Mouse (Mus musculus): ENCODE measurements at regions not wholly inside any gene's neighbourhood (a gene's known extent, or its start where the extent isn't known, plus 50 kb on each side); places are given as distances from the start of the nearest gene placed in this dataset.

DNA sequence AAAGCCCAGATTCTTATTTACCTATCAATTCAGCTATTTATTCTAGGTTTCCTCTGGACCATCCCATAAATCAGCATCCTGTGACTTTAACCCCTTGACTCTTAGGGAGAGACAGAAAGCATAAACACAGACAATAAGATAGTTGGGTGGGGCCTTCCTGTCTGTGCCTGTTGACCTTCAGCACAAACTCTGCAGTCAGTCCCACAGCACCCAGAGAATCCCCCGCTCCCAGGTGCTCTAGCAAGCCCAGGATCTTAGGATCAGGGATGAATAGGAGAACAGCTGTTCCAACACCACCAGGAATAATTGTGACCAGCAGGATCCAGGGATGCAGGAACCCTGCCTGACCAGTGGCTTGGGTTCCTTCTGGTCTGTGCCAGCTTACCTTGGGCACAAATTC is 107.8 kb downstream of the Basp1 start:
- no peak for DNase-seq

DNA sequence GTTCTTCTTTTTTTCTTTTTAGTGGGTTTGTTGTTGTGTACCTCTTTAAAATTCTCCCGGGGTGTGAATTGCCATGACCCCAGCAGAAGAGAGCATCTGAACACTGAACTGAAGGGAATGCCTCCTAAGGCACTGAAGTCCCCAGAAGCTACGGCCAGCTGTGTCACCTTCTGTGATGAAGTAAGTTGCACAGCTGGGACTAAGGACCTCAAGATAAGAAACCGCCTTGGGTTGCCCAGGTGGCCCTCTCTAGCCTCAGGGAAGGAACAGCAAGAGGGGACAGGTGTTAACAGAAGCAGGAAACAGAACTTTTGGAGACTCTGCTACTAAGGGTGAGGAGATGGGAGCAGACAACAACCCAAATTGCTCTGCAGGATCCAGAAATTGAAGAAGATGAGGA is 110.2 kb downstream of the Basp1 start:
- peak; percentile 44 for DNase-seq

DNA sequence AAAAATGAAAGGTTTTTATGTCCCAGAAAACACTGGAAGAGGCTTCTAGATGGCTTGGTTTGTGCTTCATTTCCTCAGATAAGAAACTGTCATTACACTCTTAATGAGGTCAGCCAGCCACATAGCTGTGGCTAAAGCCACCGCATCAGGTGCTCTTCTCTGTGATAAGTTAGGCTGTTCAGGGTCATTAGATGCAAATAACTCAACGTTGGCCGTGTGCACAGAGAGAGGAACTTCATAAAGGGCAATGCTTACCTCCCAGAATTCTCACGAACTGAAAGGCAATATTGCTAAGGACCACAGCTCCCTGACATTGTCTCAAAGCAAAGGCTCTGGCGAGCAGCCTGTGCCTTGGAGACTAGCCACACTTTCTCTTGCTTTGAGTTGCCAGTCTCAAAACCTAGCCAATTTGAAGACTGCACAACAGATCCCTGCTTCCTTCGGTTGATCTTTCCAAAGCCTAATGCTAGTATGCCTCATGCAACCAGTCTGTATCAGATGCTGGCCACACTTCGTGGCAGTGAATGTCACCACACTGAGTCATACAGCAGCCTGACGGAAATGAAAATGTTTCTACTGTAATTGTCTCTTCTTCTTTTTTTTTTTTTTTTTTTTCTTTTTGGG is 110.8 kb downstream of the Basp1 start:
- peak; percentile 20 for DNase-seq

DNA sequence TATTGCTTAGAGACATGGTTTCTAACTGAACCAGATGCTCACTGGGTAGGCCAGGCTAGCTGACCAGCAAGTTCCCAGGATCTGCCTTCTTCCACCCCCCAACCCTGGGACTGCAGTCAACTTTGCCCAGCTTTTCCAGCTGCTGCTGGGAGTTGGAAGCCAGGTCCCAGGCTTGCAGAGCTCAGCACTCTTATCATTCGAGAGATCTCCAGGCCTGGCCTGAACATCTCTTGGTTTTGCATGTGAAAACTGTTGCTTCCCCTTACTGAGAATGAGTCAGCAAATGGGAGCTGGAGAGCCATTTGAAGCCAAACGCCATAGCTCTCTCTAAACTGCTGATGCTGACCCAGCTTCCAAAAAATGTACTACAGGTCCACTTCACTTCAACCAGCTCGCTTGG is 111.8 kb downstream of the Basp1 start:
- no peak for DNase-seq

DNA sequence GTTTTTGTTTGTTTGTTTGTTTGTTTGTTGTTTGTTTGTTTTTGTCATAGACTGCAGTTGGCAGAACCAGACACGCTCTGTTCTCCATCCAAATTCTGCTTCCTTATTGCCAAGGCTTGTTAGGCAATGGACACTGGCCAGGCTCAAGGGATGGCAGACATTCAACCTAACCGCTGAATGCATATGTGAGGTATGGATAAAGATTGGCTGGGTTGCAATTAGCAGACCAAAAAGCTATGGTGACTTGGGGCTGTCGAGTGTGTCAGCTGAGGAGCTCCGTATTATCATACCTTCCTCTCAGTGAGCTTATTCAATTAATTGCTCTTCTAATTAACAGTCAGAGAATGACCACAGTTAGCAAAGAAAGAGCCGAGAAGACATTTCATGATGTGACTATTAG is 116.3 kb downstream of the Basp1 start:
- DNase-seq = no peak

DNA sequence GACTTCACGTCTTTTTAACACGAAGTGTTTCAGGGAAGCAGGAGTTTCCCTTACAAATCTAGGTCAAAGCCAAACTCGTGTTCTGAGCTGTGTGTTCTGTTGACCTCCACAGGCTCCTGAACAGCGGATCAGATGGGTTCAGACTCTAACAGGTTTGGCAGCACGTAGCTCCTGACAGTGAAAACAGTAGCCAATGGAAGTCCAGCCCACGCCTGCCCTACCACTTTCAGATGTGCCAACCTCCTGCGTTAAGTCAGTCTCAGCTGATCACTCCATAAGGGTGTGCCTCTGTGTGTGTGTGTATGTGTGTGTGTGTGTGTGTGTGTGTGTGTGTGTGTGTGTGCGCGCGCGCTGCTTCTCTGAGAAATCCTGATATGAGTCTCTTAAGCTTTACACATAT is 116.8 kb downstream of the Basp1 start:
- no peak for DNase-seq

DNA sequence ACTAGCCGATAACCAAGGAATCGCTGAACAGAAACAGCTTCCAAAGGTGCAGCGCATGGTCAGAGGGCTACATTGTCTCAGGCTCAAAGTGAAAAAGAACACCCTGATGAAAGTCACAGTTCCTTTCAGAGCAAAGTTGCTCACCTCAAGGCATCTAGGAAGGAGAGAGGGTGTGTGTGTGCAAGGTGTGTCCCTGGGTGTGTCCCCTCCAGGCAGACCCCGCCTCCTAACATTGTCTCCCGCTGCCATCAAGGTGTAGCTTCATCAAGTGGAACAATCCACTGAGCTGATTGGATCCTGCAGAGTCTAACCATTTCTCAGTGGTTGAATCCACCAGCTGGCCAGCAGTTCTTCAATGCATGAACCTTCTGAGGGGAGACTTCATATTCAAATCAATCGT is 117.8 kb downstream of the Basp1 start:
- DNase-seq = no peak

DNA sequence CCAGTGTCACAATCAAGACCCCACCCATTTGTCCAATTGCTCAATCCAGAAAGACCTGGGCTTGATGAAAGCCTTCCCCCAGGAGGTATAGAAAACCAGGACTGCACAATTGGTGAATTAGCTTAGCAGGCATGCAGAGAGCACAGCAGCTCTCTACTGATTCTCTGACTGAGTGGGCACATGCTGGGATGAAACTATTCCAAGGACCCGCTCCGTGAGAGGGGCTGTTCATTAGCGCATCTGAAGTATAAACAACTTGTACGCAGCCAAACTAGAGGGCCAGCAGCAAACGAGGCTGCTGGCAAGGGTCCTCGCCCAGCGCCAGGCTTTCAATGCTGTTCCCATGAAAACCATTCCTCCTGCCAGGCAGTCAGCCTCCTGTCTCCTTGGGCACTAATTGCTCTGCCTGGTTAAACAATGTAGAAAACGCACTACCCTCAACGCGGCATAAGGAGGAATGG is 122.3 kb downstream of the Basp1 start:
- no peak for DNase-seq

DNA sequence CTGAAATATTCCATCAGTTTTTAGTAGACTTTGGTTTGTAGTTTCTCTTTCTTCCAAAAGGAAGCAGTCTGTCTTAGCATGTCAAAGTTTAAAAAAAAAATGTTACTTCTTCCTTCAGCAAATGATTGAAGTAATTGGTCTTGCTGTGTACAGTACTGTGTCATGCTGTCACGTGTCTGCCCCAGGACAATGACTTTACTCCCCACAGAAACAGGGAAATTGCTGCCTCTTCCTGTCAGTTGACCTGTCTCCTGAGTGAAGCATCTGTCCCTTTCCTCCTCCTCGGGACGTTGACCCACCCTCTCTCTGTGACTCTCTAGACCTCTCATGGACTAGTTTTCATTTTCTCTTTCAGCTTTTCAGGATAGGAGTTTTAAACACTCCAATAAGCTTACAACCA is 125.7 kb downstream of the Basp1 start:
- no peak for DNase-seq

DNA sequence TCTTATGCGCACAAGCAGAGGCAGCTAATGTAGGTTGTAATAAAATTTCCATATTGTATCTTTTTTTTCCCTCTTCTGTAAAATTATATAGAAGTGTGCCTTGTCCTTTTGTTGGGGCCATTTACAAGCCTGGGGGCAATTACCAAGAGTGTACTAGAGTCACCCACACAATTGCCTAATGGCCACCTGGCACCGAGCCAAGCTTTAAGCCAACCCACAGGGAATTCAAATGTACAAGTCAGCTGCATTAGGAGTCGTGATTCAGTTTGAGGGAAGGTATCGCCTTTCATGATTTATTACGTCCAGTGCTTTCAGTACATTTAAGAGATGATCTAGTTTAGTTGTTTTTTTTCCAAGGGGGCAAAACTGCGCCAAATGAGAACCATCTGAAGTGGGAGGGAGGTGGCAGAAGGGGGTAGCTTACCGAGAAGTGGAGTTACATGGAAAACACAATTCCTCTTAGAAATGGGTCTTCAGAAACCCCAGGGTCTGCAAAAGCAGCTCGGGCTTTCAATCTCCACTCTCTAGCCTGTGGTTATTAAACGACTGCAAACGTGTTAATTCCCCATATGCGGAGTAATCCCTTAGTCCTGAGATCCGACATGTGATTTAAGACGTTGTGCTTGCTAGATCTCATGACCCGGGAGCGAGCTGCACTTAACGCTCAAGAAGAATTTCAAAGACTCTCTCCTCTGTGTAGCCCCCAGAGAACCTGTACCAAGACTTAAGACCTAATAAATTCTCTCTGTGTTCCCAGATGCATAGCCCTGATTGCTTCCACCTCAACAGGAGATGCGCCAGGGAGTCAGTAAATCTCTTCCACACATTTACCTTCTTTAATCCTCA is 129.0 kb downstream of the Basp1 start:
- DNase-seq = no peak

DNA sequence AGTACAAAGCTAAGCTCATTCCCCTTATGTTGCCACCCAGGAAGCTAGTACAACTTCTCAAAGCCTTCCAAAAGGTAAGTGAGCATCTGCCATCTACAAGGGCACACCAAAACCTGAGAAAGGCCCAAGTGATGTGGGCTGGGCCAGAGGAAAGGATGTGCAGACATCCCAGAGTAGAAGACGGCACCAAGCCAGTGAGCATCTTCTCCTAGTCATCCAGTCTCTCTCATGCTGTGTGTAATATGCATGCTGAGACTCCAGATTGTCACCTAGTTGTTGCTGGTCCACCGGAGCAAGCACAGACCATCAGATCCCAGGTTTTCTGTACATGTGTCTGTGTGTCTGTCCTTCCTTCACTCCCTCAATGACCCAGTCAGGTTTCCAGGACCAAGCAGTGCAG is 129.9 kb downstream of the Basp1 start:
- DNase-seq = no peak

DNA sequence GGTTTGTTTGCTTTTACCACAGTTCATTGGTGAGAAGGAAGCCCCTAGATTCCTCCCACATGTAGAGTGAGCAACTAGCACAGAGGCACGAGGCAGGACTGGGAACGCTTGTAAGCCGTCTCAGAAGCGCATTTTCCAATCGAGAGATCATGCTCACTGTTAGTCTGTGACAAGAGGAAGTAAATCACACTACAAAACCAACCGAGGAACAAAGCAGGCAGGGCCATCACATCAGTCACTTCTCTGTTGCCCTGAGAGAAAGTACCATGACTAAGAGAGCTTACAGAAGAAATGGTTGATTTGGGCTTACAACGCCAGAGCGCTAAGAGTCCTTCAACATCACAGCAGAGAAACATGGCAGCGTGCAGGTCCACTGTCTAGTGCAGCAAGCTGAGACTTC is 131.2 kb downstream of the Basp1 start:
- no peak for DNase-seq

DNA sequence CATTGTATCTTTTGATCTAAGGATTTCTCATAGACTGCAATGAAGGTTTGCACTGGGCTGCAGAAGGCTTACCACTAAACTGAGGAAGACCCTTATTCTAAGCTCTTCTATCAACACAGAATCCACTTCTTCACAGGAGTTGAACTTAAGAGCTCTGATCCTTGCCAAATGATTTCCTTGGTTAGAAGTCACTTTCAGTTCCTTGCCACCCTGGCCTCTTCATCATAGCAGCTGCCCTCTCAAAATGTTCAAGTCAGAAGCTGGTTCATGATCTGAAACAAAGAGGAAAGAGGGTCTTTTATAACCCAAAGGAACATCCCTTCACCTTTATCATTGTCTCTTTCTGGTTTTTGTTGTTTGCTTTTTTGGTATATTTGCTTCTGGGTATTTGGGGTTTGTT is 131.6 kb downstream of the Basp1 start:
- DNase-seq = no peak

DNA sequence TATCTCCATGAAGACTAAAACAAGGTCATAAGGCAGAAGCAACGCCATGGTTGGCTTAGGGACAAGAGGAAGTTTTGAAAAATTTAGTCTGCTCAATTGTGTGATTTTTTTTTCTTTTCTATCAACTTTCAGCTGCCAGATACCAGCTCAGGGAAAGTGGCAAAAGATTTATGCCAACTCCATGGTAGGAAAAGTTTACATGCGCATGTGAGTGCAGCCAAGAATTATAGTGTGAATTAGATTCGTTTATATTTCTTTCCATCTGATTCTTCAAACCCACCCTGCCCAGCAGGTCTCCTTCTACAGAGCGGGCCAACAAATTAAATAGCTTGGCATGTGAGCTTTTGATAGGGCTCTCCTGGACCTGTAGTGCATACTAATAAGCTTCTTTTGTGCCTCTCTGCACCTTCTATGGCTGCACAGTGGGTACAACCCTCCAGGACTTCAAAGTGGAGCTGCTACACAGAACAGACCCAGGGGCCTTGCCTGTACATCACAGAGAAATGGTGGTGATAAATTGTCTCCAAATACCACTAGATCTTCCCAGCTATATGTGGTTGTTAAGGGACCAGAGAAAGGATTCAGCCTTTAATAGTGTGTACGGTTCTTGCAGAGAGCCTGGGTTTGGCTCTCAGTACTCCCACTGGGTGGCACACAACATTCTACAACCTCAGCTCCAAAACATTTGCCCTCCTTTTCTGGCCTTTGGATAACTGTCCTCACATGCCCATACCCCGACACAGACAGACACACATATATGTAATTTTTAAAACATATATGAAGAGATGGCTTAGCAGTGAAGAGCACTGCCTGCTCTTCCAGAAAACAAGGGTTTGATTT is 135.0 kb downstream of the Basp1 start:
- no peak for DNase-seq

DNA sequence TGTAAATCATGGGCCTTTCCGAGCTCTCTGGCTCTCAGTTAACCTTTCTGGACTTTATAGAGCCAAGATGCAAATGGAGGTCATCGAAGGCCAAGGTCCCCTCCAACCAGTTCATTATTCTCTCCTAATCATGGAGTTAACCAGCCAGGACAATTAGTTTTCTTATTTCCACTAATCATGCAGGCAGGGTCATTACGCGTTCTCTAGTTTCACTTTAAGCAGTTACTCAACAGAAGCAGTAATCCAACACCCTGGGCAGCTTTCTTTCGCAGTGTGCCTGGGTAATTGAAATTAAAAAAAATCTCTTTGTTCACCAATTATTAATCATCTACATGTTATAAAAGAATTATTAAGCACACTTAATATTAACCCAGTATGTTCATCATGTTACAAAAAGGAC is 137.3 kb downstream of the Basp1 start:
- no peak for DNase-seq

DNA sequence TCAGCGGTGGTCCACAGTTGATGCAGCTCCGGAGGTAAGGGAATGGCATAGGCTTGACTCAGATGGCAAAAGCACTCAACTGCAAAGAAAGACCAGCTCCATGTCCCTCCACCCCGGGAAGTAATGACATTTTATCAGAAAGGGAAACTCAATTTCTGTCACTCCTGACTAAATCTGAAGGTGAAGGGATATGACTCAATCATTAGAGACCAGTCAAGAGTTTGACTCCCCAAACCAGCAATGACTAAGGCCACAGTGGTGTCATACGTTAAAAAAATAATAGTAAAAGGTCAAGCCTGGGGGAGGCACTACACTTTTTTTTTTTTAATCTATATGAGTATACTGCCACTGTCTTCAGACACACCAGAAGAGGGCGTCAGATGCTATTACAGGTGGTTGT is 141.7 kb downstream of the Basp1 start:
- DNase-seq = no peak

DNA sequence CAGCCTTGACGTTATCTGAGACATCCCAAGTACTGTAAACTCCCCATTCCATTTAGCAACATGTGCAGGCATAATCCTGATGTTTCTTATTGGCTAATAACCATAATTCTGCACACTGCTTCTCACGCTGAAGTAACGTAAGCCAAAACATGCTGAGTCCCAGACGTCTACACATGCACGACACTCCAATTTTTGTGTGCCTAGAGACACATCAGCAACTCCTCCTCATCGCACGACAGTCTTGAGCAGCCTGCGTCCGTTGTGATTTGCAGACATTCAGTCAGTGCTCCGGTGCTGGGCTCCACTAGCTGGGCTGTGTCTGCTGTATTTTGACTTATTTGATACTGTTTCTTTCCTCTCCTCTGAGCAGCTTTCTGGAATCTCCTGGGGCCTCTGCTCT is 143.2 kb downstream of the Basp1 start:
- DNase-seq = peak; percentile 21

DNA sequence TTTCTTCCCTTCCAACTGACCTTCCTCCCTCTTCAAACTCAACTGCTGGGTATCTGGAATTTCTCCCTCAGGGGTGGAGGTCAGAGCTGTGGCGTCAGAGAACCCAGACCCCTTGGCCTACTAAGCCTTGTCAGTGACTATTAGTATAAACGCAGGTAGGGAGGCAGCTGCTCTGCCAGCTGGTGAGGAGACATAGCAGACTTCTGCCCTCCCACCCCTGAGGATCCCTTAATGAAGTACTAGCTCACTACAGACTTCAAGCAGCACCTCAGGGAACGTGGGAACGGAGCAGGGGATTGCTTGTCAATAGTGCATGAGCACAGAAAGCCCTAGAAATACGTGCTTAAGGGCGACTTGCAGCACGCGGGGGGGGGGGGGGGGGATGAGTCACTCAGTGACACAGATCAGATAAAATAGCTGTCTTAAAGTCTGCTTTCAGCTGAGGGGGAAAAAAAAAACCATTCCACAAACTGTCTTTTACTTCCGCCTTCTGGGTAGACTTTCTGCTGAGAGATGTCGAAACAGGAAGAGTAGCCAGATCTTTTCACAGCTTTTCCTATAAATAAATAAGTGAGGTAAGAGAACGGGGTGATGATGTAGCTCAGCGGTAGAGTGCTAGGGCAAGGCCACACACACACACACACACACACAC is 144.1 kb downstream of the Basp1 start:
- peak; percentile 60 for DNase-seq

DNA sequence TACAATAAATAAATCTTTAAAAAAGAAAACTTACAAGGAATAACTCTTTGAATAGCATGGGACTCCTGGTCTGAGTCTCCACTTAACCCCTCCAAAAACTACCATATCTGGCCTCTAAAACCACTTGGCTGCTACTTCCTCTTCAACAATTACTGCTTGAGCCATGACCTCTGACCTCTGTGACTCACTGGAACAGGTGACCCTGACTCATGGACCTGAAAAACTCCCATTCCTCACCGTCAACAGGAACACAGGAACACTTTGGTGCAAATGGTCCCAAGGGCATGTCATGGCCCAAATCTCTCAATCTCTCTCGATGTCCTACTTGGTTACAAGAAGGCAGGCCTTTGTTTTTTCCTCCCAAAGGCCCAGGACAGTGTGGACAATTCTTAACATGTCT is 145.1 kb downstream of the Basp1 start:
- DNase-seq = no peak

DNA sequence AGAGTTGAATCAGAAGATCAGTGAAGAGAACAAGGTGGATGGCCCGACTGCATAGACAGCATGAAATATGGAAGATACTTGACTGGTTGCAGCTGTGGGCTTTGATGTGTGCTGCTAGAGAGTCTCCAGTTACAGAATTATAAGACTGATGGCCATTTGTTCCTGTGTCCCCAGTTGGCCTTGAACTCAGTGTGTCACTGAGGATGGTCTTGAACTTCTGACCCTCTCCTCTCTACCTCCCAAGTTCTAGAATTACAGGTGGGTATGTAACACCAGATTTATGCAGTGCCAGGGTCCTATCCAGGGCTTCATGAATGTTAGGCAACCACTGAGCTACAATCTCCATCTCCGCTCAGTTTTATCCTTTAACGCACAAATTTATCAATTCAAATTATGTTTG is 146.1 kb downstream of the Basp1 start:
- no peak for DNase-seq

DNA sequence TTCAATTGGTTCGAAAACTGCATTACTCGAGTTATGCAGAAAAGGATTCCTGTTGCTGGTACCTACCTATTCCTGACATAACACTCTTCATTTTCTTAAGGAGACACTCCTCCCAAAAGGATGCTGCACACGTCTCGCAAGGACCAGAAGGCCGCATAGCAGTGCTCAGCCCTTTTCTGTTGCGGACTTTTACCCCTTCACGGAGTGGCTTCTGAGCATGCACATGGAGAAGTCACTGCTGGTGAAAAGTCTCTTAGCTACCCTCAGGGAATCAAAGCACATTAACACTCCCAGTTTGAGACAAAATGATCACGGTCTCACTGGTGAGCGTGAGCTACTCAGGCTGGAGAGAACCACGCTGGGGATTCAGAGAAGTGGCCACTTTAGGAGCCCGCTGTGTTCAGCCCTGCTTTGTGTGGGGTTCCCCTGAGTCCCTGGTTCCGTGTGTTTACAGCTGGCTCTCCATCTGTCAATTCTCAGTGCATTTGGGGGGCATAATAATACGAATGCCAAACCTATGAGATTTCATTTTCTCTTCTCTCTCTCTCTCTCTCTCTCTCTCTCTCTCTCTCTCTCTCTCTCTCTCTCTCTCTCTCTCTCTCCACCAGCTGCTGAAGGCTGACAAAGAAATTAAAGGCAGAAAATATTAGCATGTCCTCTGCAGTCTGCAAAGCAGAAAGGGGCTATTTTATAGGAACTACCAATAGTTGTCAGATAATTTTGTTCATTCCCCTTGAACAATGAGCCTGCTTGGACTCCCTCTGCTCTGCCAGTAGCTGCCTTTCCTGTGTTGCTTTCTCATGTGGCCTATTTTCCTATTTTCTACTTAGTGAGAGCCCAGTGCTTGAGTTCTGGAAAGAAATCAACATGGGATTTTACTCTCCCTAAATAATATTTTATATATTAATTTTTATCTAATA is 160.7 kb downstream of the Basp1 start:
- no peak for DNase-seq

DNA sequence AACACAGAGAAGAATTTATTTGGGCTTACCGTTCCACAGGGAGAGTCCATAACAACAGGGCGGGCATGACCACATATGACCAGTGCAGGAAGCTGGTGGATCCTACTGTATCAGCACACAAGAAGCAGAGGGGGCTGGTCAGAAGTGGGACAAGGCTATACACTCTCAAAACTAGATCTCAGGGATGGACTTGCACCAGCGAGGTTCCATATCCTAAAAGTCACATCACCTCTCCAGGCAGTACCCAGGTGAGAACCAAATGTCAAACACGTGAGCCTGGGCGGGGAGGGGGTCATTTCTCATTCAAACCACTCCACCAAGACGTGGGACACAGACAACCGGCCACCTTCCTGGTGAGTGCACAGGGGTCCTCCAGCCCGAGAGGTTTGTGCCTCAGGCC is 167.9 kb downstream of the Basp1 start:
- DNase-seq = no peak

Data from thymus, postnatal 4 days (tissue).